Mouse (Mus musculus): Measurements from ENCODE around the gene Pafah2.

Gene Pafah2

GRCm38 (mm10) chr4:134430381-134431004 is 34.4 kb downstream of the Pafah2 start:
- DNase-seq, result peak; percentile 96

- DNase-seq, result no peak
Measured at GRCm38 (mm10) chr4:134432686-134433360, 36.7 kb downstream of the Pafah2 start.

- no peak for DNase-seq
Measured at GRCm38 (mm10) chr4:134436185-134436584, 40.1 kb downstream of the Pafah2 start.

- no peak for DNase-seq
Measured at GRCm38 (mm10) chr4:134436659-134437058, 40.5 kb downstream of the Pafah2 start.

GRCm38 (mm10) chr4:134439119-134439518 is 43.0 kb downstream of the Pafah2 start:
- no peak for DNase-seq

GRCm38 (mm10) chr4:134439919-134440318 is 43.8 kb downstream of the Pafah2 start:
- no peak for DNase-seq

- DNase-seq, result no peak
Measured at GRCm38 (mm10) chr4:134442216-134442615, 46.1 kb downstream of the Pafah2 start.

- DNase-seq, result no peak
Measured at GRCm38 (mm10) chr4:134443589-134443988, 47.5 kb downstream of the Pafah2 start.

- DNase-seq, result peak; percentile 73
Measured at GRCm38 (mm10) chr4:134444949-134445348, 48.8 kb downstream of the Pafah2 start.

- DNase-seq, result no peak
Measured at GRCm38 (mm10) chr4:134445489-134445888, 49.4 kb downstream of the Pafah2 start.

- DNase-seq, result no peak
Measured at GRCm38 (mm10) chr4:134447966-134448365, 51.8 kb downstream of the Pafah2 start.

- no peak for DNase-seq
Measured at GRCm38 (mm10) chr4:134449595-134450391, 53.7 kb downstream of the Pafah2 start.

GRCm38 (mm10) chr4:134450392-134451195 is 54.5 kb downstream of the Pafah2 start:
- DNase-seq, result peak; percentile 82

- DNase-seq, result no peak
Measured at GRCm38 (mm10) chr4:134451484-134451883, 55.4 kb downstream of the Pafah2 start.

- DNase-seq, result no peak
Measured at GRCm38 (mm10) chr4:134453619-134454400, 57.7 kb downstream of the Pafah2 start.

GRCm38 (mm10) chr4:134455310-134455709 is 59.2 kb downstream of the Pafah2 start:
- DNase-seq, result no peak

- no peak for DNase-seq
Measured at GRCm38 (mm10) chr4:134457130-134457825, 61.2 kb downstream of the Pafah2 start.

- no peak for DNase-seq
Measured at GRCm38 (mm10) chr4:134458856-134459255, 62.7 kb downstream of the Pafah2 start.

GRCm38 (mm10) chr4:134460277-134460676 is 64.2 kb downstream of the Pafah2 start:
- DNase-seq, result no peak

GRCm38 (mm10) chr4:134461252-134461651 is 65.1 kb downstream of the Pafah2 start:
- no peak for DNase-seq

GRCm38 (mm10) chr4:134465789-134466188 is 69.7 kb downstream of the Pafah2 start:
- DNase-seq, result no peak
